Mouse (Mus musculus) intestine, embryonic 14.5 days (tissue): Measurements from ENCODE around the gene C1qtnf1. TPM values are rescaled to one million over a fixed set of nuclear protein-coding genes. Genes with fewer than 3 reads are reported as not detected.

Experiments
- ATAC-seq: fragments of 200-750 bp; cut with Nextera tagmentation; replicated peaks from 2 replicates; pipeline ENCODE4 v1.8.0; 2017; ENCODE audit warnings: low read depth, moderate number of reproducible peaks, moderate TSS enrichment, moderate library complexity; ENCODE audit not compliant: low FRiP score, low TSS enrichment
- DNase-seq: peaks from one replicate; pipeline ENCODE4 v3.0.0-alpha.2; 2018; ENCODE audit warnings: low spot score
- H3K27ac ChIP-seq: fragments of 300-500 bp; sonication (generic); 2 replicates; pipeline ENCODE4 v1.5.1; 2014; ENCODE audit warnings: low read depth, mild to moderate bottlenecking, control low read depth
- H3K27me3 ChIP-seq: fragments of 300-500 bp; sonication (generic); replicated peaks from 2 replicates; pipeline ENCODE4 v1.6.1; 2014; ENCODE audit warnings: low read length, control low read depth; ENCODE audit not compliant: control insufficient read depth, insufficient read depth
- H3K36me3 ChIP-seq: fragments of 300-500 bp; sonication (generic); 2 replicates; pipeline ENCODE4 v1.6.1; 2014; ENCODE audit warnings: low read length, control low read depth; ENCODE audit not compliant: control insufficient read depth, insufficient read depth
- H3K4me1 ChIP-seq: fragments of 300-500 bp; sonication (generic); replicated peaks from 2 replicates; pipeline ENCODE4 v1.6.1; 2014; ENCODE audit warnings: low read length, control low read depth, mixed read lengths; ENCODE audit not compliant: control insufficient read depth, insufficient read depth
- H3K4me2 ChIP-seq: fragments of 300-500 bp; sonication (generic); 2 replicates; pipeline ENCODE4 v1.6.1; 2014; ENCODE audit warnings: low read length
- H3K4me3 ChIP-seq: fragments of 300-500 bp; sonication (generic); 2 replicates; pipeline ENCODE4 v1.5.1; 2014; ENCODE audit warnings: low read depth, low read length, control low read depth, mixed read lengths
- H3K9ac ChIP-seq: fragments of 300-500 bp; sonication (generic); 2 replicates; pipeline ENCODE4 v1.6.1; 2014; ENCODE audit warnings: mild to moderate bottlenecking, low read length
- H3K9me3 ChIP-seq: fragments of 300-500 bp; sonication (generic); 2 replicates; pipeline ENCODE4 v1.6.1; 2016; ENCODE audit warnings: low read length, control low read depth; ENCODE audit not compliant: control insufficient read depth
- WGBS: fragments of 180-500 bp; shearing (Covaris S2); extraction: QIAGEN DNeasy Blood & Tissue Kit; methylation state at CpG from one replicate; pipeline ENCODE4 v1.1.7; 2014; 5-methylcytosine and 5-hydroxymethylcytosine counted together
- polyA plus RNA-seq: library from polyadenylated mRNA; unstranded; fragments of >200 nt; fragmentation: Nextera tagmentation; extraction: Ambion mirVana; gene quantifications from 2 replicates; pipeline ENCODE4 v1.2.1, GENCODE M21; 2014

Gene C1qtnf1
- polyA plus RNA-seq, 1 experiment from 2014 or later = 7.1 TPM

DNA sequence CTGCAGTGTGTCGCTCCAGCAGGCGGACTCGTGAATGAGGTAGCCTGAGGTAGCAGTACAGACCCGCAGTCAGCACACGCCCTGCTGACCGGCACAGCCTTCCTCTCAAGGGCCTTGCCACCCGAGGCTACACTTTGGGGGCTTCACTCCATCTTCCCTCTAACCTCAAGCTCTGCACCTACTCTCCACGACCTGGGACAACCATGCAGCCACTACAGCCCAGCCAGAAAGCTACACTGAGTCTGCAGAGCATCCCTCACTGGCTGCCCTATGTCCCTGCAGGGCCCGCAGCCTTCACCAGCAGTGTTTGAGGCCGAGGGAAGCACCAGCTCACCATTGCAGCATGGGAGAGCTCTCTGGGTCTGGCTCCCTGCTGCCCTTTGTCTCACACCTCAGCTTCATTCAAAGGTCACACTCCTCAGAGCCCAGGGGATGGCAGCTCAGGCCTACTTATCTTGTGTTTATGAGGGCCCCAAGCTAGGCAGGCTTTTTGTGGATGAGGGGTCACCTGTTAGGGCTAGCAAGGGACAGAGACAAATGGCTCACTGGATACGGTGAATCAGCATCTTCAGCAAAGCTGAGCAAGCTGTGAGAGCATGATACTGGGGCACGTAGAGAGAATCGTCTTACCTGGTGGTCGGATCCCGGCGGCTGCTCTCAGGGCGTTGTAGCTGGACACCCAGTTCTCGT, 19.8 kb upstream of the C1qtnf1 start:
- H3K36me3 ChIP-seq = peaks cover 53% of the 10 kb centered on the region

DNA sequence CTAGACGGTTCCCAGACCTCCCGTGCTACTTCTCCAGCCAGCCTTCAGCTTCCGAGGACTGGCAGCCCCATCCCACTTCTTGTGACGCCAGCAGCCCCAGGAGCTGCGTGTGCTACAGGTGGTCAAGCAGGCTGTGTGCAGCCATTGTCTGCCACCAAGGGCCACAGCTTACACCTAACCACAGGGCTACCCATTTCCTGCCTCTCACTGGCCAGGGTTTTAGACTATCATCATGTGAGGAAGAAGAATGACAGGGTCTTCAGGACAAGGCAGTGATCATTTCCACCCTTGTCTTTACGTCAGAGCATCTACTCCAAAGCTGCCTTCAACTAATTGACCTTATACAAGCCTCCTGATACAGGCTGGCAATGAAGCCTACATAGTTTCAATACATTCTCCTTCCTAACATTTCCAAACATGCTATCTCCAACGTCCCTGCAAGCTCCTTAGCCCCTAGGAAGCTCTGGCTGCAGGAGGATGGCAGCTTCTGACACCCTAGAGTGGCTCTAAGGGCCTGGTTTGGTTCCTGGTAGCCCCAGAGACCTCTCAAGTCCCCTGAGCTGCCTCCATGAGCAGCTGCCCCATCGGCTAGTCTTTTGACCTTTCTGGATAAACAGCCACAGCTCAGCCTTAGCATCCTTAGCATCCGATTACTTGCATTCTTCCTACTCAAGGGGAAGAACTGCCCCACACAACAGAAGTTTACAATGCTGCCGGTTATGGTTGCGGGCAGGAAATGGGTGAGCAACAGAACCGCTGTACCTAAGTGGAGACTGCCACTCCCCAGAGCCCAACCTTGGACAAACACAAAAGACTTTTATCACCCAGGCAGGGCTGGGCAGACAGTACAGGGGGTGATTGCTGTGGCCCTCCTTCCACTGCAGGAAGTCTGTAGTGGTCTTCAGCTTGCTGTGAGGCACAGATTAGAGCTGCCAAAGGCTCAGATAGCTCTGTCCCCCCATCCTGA, 18.6 kb upstream of the C1qtnf1 start:
- peak; percentile 77 for ATAC-seq
- Histone ChIP-seq H3K9ac (no peak overlapping the region), H3K4me3 (no peak overlapping the region), H3K36me3 (peaks cover 58% of the 10 kb centered on the region), H3K9me3 (no peaks in the 10 kb centered on the region), H3K4me2 (no peak overlapping the region), H3K27ac (peak overlapping the region; percentile 71), H3K27me3 (no peaks in the 10 kb centered on the region), H3K4me1 (0 out of 2 replicates have a peak, but pooled peaks cover 13% of the 10 kb centered on the region)
- WGBS = 58% methylated on average over 12 of the region's 12 CpGs
- peak; percentile 76 for DNase-seq

More for the DNA sequence above, 19.8 kb upstream of the C1qtnf1 start:
- ATAC-seq (no peak), DNase-seq (no peak)
- 72% methylated on average over 18 of the region's 18 CpGs for WGBS
- Histone ChIP-seq H3K4me1 (0 out of 2 replicates have a peak, but pooled peaks cover 13% of the 10 kb centered on the region), H3K27me3 (no peaks in the 10 kb centered on the region), H3K9ac (no peak overlapping the region), H3K4me3 (no peak overlapping the region), H3K27ac (peak overlapping the region; percentile 71), H3K4me2 (no peak overlapping the region), H3K9me3 (no peaks in the 10 kb centered on the region)

DNA sequence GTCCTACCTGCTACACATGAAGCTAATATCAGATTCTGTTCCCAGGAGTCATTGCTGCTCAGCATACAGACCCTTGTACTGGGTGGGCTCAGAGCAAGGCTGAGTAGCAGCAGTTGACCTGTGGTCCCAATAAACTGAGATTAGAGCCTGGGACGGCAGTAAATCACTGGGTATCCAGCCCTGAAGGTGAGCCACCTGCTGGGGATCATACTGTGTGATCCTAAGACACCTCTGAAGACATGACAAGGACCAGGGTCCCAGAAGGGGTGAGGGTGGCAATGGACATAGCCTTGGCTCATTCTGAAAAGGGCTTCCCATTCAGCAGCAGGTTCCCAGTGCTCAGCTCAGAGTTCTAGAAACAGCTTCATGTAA, 17.9 kb upstream of the C1qtnf1 start:
- 67% methylated on average over 1 of the region's 1 CpGs for whole genome bisulfite sequencing
- H3K4me2 ChIP-seq = no peak overlapping the region
- H3K27ac ChIP-seq = peak overlapping the region; percentile 71

DNA sequence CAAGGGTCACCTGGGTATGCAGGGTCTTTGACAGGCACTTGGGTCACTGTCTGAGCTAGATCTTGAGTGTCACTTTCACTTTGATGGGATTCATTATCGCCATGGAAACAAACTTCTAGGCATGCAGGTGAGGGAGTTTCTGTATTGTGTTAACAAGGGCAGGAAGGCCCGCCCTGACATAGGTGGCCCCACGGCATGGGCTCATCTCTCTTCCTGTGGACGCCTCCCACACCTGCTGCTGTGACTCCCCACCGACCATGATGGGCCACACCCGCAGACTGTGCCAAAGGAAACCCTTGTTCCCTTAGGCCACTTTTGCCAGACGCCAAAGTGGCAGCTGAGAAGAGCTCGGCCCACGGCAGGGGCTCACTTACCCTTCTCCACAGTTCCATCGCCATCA, 17.5 kb upstream of the C1qtnf1 start:
- Histone ChIP-seq H3K4me2 (no peak overlapping the region), H3K9ac (no peak overlapping the region), H3K36me3 (peaks cover 69% of the 10 kb centered on the region), H3K27ac (peak overlapping the region; percentile 71), H3K27me3 (no peaks in the 10 kb centered on the region), H3K4me1 (0 out of 2 replicates have a peak, but pooled peaks cover 13% of the 10 kb centered on the region), H3K4me3 (no peak overlapping the region), H3K9me3 (no peaks in the 10 kb centered on the region)
- WGBS = 78% methylated on average over 10 of the region's 10 CpGs
- DNase-seq (no peak), ATAC-seq (peak; percentile 1; the same call in 1 of the 2 replicates)

More for the DNA sequence above, 17.9 kb upstream of the C1qtnf1 start:
- H3K4me1 ChIP-seq = 0 out of 2 replicates have a peak, but pooled peaks cover 13% of the 10 kb centered on the region
- H3K9ac ChIP-seq = no peak overlapping the region
- peaks cover 65% of the 10 kb centered on the region for H3K36me3 ChIP-seq
- H3K4me3 ChIP-seq = no peak overlapping the region
- no peaks in the 10 kb centered on the region for H3K9me3 ChIP-seq
- DNase-seq = no peak
- no peaks in the 10 kb centered on the region for H3K27me3 ChIP-seq
- peak; percentile 72 for ATAC-seq

DNA sequence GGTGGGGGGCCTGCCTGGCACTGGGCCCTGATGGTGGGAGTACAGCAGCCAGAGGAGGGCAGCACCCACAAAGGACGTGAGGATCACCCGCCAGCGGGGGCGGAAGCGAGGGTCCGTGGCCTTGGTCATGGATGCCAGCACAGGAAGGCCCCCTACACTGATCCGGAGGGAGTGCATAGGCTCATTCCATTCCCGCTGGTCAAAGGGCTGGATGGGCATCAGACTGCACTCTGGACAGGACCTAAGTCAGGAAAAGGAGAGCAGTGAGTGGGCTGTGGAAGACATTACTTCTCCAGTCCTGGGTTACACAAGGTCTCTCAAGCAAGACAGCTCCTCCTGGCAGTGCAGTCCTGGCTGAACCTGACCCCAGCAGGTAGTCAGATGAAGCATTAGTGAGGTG, 16.7 kb upstream of the C1qtnf1 start:
- no peaks in the 10 kb centered on the region for H3K9me3 ChIP-seq
- no peak for DNase-seq
- H3K36me3 ChIP-seq = peaks cover 64% of the 10 kb centered on the region
- 0 out of 2 replicates have a peak, but pooled peaks cover 13% of the 10 kb centered on the region for H3K4me1 ChIP-seq
- no peak overlapping the region for H3K9ac ChIP-seq
- H3K27me3 ChIP-seq = no peaks in the 10 kb centered on the region
- peak overlapping the region; percentile 71; the same call in 1 of the 2 replicates for H3K27ac ChIP-seq
- no peak overlapping the region for H3K4me2 ChIP-seq
- no peak for ATAC-seq
- 89% methylated on average over 8 of the region's 8 CpGs for WGBS
- no peak overlapping the region for H3K4me3 ChIP-seq

DNA sequence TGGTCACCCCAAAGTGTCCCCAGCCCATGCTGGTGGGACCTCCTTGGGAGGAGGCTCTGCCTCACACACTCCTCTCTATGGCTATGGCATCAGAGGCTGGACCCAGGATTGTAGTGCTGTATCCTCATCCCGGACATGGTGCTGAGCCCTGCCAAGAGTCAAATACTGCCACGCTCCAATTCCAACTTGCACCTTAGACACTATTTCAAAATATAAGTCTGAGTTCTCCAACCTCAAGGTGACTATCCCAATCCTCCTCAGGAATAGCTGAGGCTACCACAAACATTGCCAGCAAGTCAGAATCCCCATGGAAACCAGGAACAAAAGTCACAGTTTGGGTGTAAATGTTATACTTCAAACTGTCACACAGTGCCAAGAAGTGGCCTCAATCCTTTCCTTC, 15.4 kb upstream of the C1qtnf1 start:
- ATAC-seq (no peak), DNase-seq (no peak)
- peaks cover 54% of the 10 kb centered on the region for H3K36me3 ChIP-seq
- WGBS = 91% methylated on average over 2 of the region's 2 CpGs
- H3K27me3 ChIP-seq = no peaks in the 10 kb centered on the region
- no peak overlapping the region for H3K4me2 ChIP-seq
- no peaks in the 10 kb centered on the region for H3K9me3 ChIP-seq
- no peak overlapping the region for H3K27ac ChIP-seq
- peaks cover 17% of the 10 kb centered on the region for H3K4me1 ChIP-seq
- H3K4me3 ChIP-seq = no peak overlapping the region
- H3K9ac ChIP-seq = no peak overlapping the region

DNA sequence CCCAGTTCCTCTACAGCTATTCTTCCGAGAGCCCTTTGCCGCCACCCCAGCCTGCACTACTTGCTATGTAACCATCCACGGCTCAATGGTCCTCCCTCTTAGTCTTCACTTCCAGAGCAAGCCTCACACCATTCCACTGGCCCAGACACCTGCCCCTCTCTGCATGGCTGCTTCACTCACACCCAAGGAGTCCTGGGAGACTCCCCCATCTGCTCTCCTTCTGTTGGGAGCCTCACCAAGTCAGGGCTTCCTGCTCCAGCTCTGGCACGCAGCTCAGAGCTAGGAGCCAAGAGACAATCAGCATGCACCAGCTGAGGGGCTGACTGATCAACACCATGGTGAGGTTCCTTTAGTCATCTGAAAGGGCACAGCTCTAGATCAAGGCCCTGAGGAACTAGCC, 14.9 kb upstream of the C1qtnf1 start:
- DNase-seq = no peak
- Histone ChIP-seq H3K9ac (no peak overlapping the region), H3K27ac (no peak overlapping the region), H3K36me3 (peaks cover 49% of the 10 kb centered on the region), H3K27me3 (no peaks in the 10 kb centered on the region), H3K4me2 (no peak overlapping the region), H3K9me3 (no peaks in the 10 kb centered on the region), H3K4me3 (no peak overlapping the region), H3K4me1 (peaks cover 21% of the 10 kb centered on the region)
- no peak for ATAC-seq
- WGBS = 86% methylated on average over 4 of the region's 4 CpGs

DNA sequence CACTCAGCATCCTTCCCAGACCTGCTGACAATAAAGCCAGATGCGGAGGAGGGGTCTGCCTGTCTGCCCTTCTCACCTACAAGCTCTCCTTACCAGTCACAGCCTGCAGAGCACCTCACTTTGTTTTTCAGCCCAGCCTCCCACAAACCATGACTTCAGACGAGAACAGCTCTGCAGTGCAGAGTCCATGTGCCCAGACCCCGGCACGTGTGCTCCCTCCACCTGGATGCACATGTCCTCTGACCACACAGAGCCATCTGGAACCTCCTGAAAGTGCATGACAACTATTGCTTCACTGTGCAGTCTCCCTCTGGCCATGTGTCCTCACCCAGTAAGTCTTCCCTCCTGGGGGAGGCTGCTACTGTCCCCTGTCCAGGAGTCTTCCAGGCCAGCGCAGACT, 13.7 kb upstream of the C1qtnf1 start:
- peaks cover 17% of the 10 kb centered on the region for H3K4me1 ChIP-seq
- no peak overlapping the region for H3K4me2 ChIP-seq
- peaks cover 38% of the 10 kb centered on the region for H3K36me3 ChIP-seq
- no peak overlapping the region for H3K27ac ChIP-seq
- no peak for ATAC-seq
- no peak overlapping the region for H3K9ac ChIP-seq
- no peak overlapping the region for H3K4me3 ChIP-seq
- 91% methylated on average over 5 of the region's 5 CpGs for WGBS
- no peak for DNase-seq
- no peaks in the 10 kb centered on the region for H3K27me3 ChIP-seq
- H3K9me3 ChIP-seq = no peaks in the 10 kb centered on the region
